Mouse (Mus musculus): ENCODE data around the gene Derl3. TPM values are rescaled to one million over a fixed set of nuclear protein-coding genes. Genes with fewer than 3 reads are reported as not detected.
"Not testable (repeated sequence)": the region's sequence is repeated elsewhere in the genome, so short reads cannot be mapped to it uniquely, and the experiment has no call there.

Derl3 gene
- polyA plus RNA-seq, 1 experiment from 2014 or later = 2.8 TPM

GRCm38 (mm10) chr10:75856155-75856907 is 36.9 kb upstream of the Derl3 start:
- H3K9me3 ChIP-seq (replicated peaks; ENCODE audit: low read length) = no peaks in the 10 kb centered on the region
- H3K4me3 ChIP-seq (replicated peaks; ENCODE audit: low read depth, low read length) = no peak overlapping the region
- peaks cover 11% of the 10 kb centered on the region; the same call in 1 of the 2 replicates for H3K4me1 ChIP-seq (replicated peaks; ENCODE audit: insufficient read depth, low read length)
- H3K9ac ChIP-seq (ENCODE audit: low read depth, low read length) = no peak overlapping the region
- H3K27ac ChIP-seq = no peak overlapping the region
- TF ChIP-seq CTCF (IDR thresholded peaks at IDR 0.05; ENCODE audit: low read depth) = no peak
- H3K4me2 ChIP-seq (ENCODE audit: low read length) = no peak overlapping the region
- no peaks in the 10 kb centered on the region for H3K27me3 ChIP-seq (ENCODE audit: insufficient read depth, low read length)
- ATAC-seq (replicated peaks; ENCODE audit: low FRiP score, low read depth) (no peak), DNase-seq (ENCODE audit: low spot score) (no peak)
- H3K36me3 ChIP-seq (ENCODE audit: insufficient read depth, low read length) = peaks cover 5% of the 10 kb centered on the region; the same call in 1 of the 2 replicates
- 70% methylated on average over 11 of the region's 11 CpGs for WGBS

GRCm38 (mm10) chr10:75856976-75857375 is 36.2 kb upstream of the Derl3 start:
- H3K27ac ChIP-seq = no peak overlapping the region
- H3K9ac ChIP-seq (ENCODE audit: low read depth, low read length) = no peak overlapping the region
- no peak for ATAC-seq (replicated peaks; ENCODE audit: low FRiP score, low read depth)
- H3K27me3 ChIP-seq (ENCODE audit: insufficient read depth, low read length) = no peaks in the 10 kb centered on the region
- H3K36me3 ChIP-seq (ENCODE audit: insufficient read depth, low read length) = peaks cover 5% of the 10 kb centered on the region; the same call in 1 of the 2 replicates
- no peaks in the 10 kb centered on the region for H3K9me3 ChIP-seq (replicated peaks; ENCODE audit: low read length)
- no peak for DNase-seq (ENCODE audit: low spot score)
- 79% methylated on average over 3 of the region's 3 CpGs for WGBS
- no peak overlapping the region for H3K4me3 ChIP-seq (replicated peaks; ENCODE audit: low read depth, low read length)
- H3K4me2 ChIP-seq (ENCODE audit: low read length) = no peak overlapping the region
- H3K4me1 ChIP-seq (replicated peaks; ENCODE audit: insufficient read depth, low read length) = peaks cover 11% of the 10 kb centered on the region; the same call in 1 of the 2 replicates
- TF ChIP-seq CTCF (IDR thresholded peaks at IDR 0.05; ENCODE audit: low read depth) = no peak

- H3K27ac ChIP-seq = no peak overlapping the region
- H3K9me3 ChIP-seq (replicated peaks; ENCODE audit: low read length) = no peaks in the 10 kb centered on the region
- TF ChIP-seq CTCF (IDR thresholded peaks at IDR 0.05; ENCODE audit: low read depth) = no peak
- WGBS = 92% methylated on average over 4 of the region's 4 CpGs
- no peaks in the 10 kb centered on the region for H3K27me3 ChIP-seq (ENCODE audit: insufficient read depth, low read length)
- DNase-seq (ENCODE audit: low spot score) (no peak), ATAC-seq (replicated peaks; ENCODE audit: low FRiP score, low read depth) (no peak)
- peaks cover 5% of the 10 kb centered on the region; the same call in 1 of the 2 replicates for H3K36me3 ChIP-seq (ENCODE audit: insufficient read depth, low read length)
- H3K9ac ChIP-seq (ENCODE audit: low read depth, low read length) = no peak overlapping the region
- H3K4me2 ChIP-seq (ENCODE audit: low read length) = no peak overlapping the region
- H3K4me3 ChIP-seq (replicated peaks; ENCODE audit: low read depth, low read length) = no peak overlapping the region
- H3K4me1 ChIP-seq (replicated peaks; ENCODE audit: insufficient read depth, low read length) = peaks cover 11% of the 10 kb centered on the region; the same call in 1 of the 2 replicates
Measured at GRCm38 (mm10) chr10:75857598-75857997, 35.6 kb upstream of the Derl3 start.

- H3K36me3 ChIP-seq (ENCODE audit: insufficient read depth, low read length) = peaks cover 5% of the 10 kb centered on the region; the same call in 1 of the 2 replicates
- TF ChIP-seq CTCF (IDR thresholded peaks at IDR 0.05; ENCODE audit: low read depth) = no peak
- DNase-seq (ENCODE audit: low spot score) = peak; percentile 67
- H3K4me2 ChIP-seq (ENCODE audit: low read length) = peak overlapping the region; percentile 79
- peak; percentile 71 for ATAC-seq (replicated peaks; ENCODE audit: low FRiP score, low read depth)
- H3K9ac ChIP-seq (ENCODE audit: low read depth, low read length) = peak overlapping the region; percentile 77
- no peaks in the 10 kb centered on the region for H3K9me3 ChIP-seq (replicated peaks; ENCODE audit: low read length)
- H3K27ac ChIP-seq = peak overlapping the region; percentile 95
- H3K27me3 ChIP-seq (ENCODE audit: insufficient read depth, low read length) = no peaks in the 10 kb centered on the region
- 2% methylated on average over 27 of the region's 27 CpGs for WGBS
- H3K4me1 ChIP-seq (replicated peaks; ENCODE audit: insufficient read depth, low read length) = peaks cover 11% of the 10 kb centered on the region; the same call in 1 of the 2 replicates
- H3K4me3 ChIP-seq (replicated peaks; ENCODE audit: low read depth, low read length) = peak overlapping the region; percentile 68
Measured at GRCm38 (mm10) chr10:75859107-75859746, 34.0 kb upstream of the Derl3 start.

- Histone ChIP-seq H3K27ac (peak within 1 kb of the TSS; percentile 95), H3K9ac (ENCODE audit: low read depth, low read length) (peak within 1 kb of the TSS; percentile 77), H3K4me1 (replicated peaks; ENCODE audit: insufficient read depth, low read length) (peaks cover 11% of the 10 kb centered on the region; the same call in 1 of the 2 replicates), H3K4me3 (replicated peaks; ENCODE audit: low read depth, low read length) (peak within 1 kb of the TSS; percentile 68), H3K4me2 (ENCODE audit: low read length) (peak within 1 kb of the TSS; percentile 79)
- H3K36me3 ChIP-seq (ENCODE audit: insufficient read depth, low read length); H3K9me3 ChIP-seq (replicated peaks; ENCODE audit: low read length); H3K27me3 ChIP-seq (ENCODE audit: insufficient read depth, low read length): not testable (repeated sequence)
- TF ChIP-seq CTCF (IDR thresholded peaks at IDR 0.05; ENCODE audit: low read depth) = peak; percentile 6; the same call in 1 of the 2 replicates
- DNase-seq (ENCODE audit: low spot score) = peak; percentile 94
- ATAC-seq (replicated peaks; ENCODE audit: low FRiP score, low read depth) = peak; percentile 94
- WGBS = 0% methylated on average over 42 of the region's 46 CpGs
Measured at GRCm38 (mm10) chr10:75859786-75860470, 33.3 kb upstream of the Derl3 start, which contains the start of gene Mif. Gene Mif (minus strand): TSS chr10:75860240.

GRCm38 (mm10) chr10:75860746-75861145 is 32.5 kb upstream of the Derl3 start:
- peaks cover 5% of the 10 kb centered on the region; the same call in 1 of the 2 replicates for H3K36me3 ChIP-seq (ENCODE audit: insufficient read depth, low read length)
- no peak overlapping the region for H3K9ac ChIP-seq (ENCODE audit: low read depth, low read length)
- H3K27me3 ChIP-seq (ENCODE audit: insufficient read depth, low read length) = no peaks in the 10 kb centered on the region
- H3K4me2 ChIP-seq (ENCODE audit: low read length) = peak overlapping the region; percentile 79; the same call in 1 of the 2 replicates
- no peak for TF ChIP-seq CTCF (IDR thresholded peaks at IDR 0.05; ENCODE audit: low read depth)
- no peaks in the 10 kb centered on the region for H3K9me3 ChIP-seq (replicated peaks; ENCODE audit: low read length)
- H3K4me1 ChIP-seq (replicated peaks; ENCODE audit: insufficient read depth, low read length) = peaks cover 11% of the 10 kb centered on the region; the same call in 1 of the 2 replicates
- no peak overlapping the region for H3K4me3 ChIP-seq (replicated peaks; ENCODE audit: low read depth, low read length)
- no peak for ATAC-seq (replicated peaks; ENCODE audit: low FRiP score, low read depth)
- H3K27ac ChIP-seq = peak overlapping the region; percentile 95
- 54% methylated on average over 7 of the region's 7 CpGs for whole genome bisulfite sequencing
- DNase-seq (ENCODE audit: low spot score) = no peak

All from kidney, postnatal 0 days (tissue).